Mouse (Mus musculus): ENCODE data around the gene Abca5.

- no peak for TF ChIP-seq HCFC1 (IDR thresholded peaks at IDR 0.05; ENCODE audit: borderline replicate concordance, insufficient read depth, low read length)
- TF ChIP-seq ZNF384 (IDR thresholded peaks at IDR 0.05; ENCODE audit: low read depth, low read length), result no peak
These were observed 70.8 kb downstream of the Abca5 start for GRCm38 (mm10) chr11:110266757-110267156.
